Mouse (Mus musculus) layer of hippocampus, adult 11-12 months (tissue): ENCODE data around the gene Nop53.

Experiments
- DNase-seq: peaks from one replicate; pipeline ENCODE4 v3.0.0; 2022; ENCODE audit warnings: low spot score

Nop53 gene

GRCm38 (mm10) chr7:15956143-15956542 is 10.3 kb upstream of the Nop53 start:
- no peak for DNase-seq

- DNase-seq = no peak
Observed at GRCm38 (mm10) chr7:15955509-15955908, 9.6 kb upstream of the Nop53 start.

GRCm38 (mm10) chr7:15954978-15955443 is 9.1 kb upstream of the Nop53 start:
- DNase-seq = no peak

- DNase-seq = no peak
Observed at GRCm38 (mm10) chr7:15954436-15954835, 8.6 kb upstream of the Nop53 start.

GRCm38 (mm10) chr7:15953307-15954074 is 7.6 kb upstream of the Nop53 start:
- DNase-seq = no peak

- no peak for DNase-seq
Observed at GRCm38 (mm10) chr7:15952416-15952815, 6.5 kb upstream of the Nop53 start.

GRCm38 (mm10) chr7:15950008-15950407 is 4.1 kb upstream of the Nop53 start:
- DNase-seq = no peak

- no peak for DNase-seq
Observed at GRCm38 (mm10) chr7:15949216-15949790, 3.4 kb upstream of the Nop53 start.

GRCm38 (mm10) chr7:15948381-15948941 is 2.6 kb upstream of the Nop53 start:
- peak; percentile 79 for DNase-seq

- no peak for DNase-seq
Observed at GRCm38 (mm10) chr7:15947653-15948260, 1.9 kb upstream of the Nop53 start.

- no peak for DNase-seq
Observed at GRCm38 (mm10) chr7:15945211-15945610, 663 bp downstream of the Nop53 start.

- no peak for DNase-seq
Observed at GRCm38 (mm10) chr7:15944311-15944710, 1.6 kb downstream of the Nop53 start.

- DNase-seq = no peak
Observed at GRCm38 (mm10) chr7:15938621-15939020, 7.3 kb downstream of the Nop53 start.

- DNase-seq = no peak
Observed at GRCm38 (mm10) chr7:15937491-15937890, 8.4 kb downstream of the Nop53 start.

- peak; percentile 56 for DNase-seq
Observed at GRCm38 (mm10) chr7:15933437-15934359, 12.2 kb downstream of the Nop53 start.

GRCm38 (mm10) chr7:15931635-15932034 is 14.2 kb downstream of the Nop53 start:
- no peak for DNase-seq

- DNase-seq = no peak
Observed at GRCm38 (mm10) chr7:15930543-15930942, 15.3 kb downstream of the Nop53 start.

- DNase-seq = no peak
Observed at GRCm38 (mm10) chr7:15929910-15930309, 16.0 kb downstream of the Nop53 start.

- DNase-seq = peak; percentile 94
Observed at GRCm38 (mm10) chr7:15922220-15922773, 23.6 kb downstream of the Nop53 start, which contains the start of gene Selenow. Gene Selenow, minus strand, starts transcription at chr7:15922402.

- DNase-seq = peak; percentile 27
Observed at GRCm38 (mm10) chr7:15921796-15922195, 24.1 kb downstream of the Nop53 start.

- DNase-seq = no peak
Observed at GRCm38 (mm10) chr7:15920645-15921190, 25.2 kb downstream of the Nop53 start.
